Mouse (Mus musculus) CH12F3 (cell line): ENCODE data around the gene Ppp1r18.

Experiments used
- in situ Hi-C: fragments of 300-500 bp; cut with MboI; formaldehyde crosslinking; loops from 2 replicates; pipeline ENCODE4 v1.14.3; 2020; ENCODE audit warnings: low sequenced_read_pairs

The Ppp1r18 gene

GRCm38 (mm10) chr17:35865481-35866280 lies at the start of gene Ppp1r18:
Ppp1r18 (plus strand) TSS chr17:35865593.
- in situ Hi-C loops, result no loop called here

- in situ Hi-C loops, result no loop called here
These were observed 49.6 kb upstream of the Ppp1r18 start for GRCm38 (mm10) chr17:35815836-35816235.

- in situ Hi-C loops, result no loop called here
These were observed 48.7 kb upstream of the Ppp1r18 start for GRCm38 (mm10) chr17:35816686-35817085.

- in situ Hi-C loops, result no loop called here
These were observed 48.2 kb upstream of the Ppp1r18 start for GRCm38 (mm10) chr17:35817226-35817625.

- in situ Hi-C loops, result no loop called here
These were observed 45.3 kb upstream of the Ppp1r18 start for GRCm38 (mm10) chr17:35820111-35820510.

- in situ Hi-C loops, result no loop called here
These were observed 43.7 kb upstream of the Ppp1r18 start, which contains the start of gene Ier3 for GRCm38 (mm10) chr17:35821439-35822430. Ier3 (plus strand) TSS chr17:35821684.

- in situ Hi-C loops, result no loop called here
These were observed 42.8 kb upstream of the Ppp1r18 start for GRCm38 (mm10) chr17:35822564-35822963.

- in situ Hi-C loops, result no loop called here
These were observed 42.1 kb upstream of the Ppp1r18 start, which contains the start of gene Flot1 for GRCm38 (mm10) chr17:35822964-35823937. Flot1 (plus strand) TSS chr17:35823230.

GRCm38 (mm10) chr17:35824402-35824801 lies 41.0 kb upstream of the Ppp1r18 start:
- in situ Hi-C loops, result no loop called here

- in situ Hi-C loops, result no loop called here
These were observed 40.1 kb upstream of the Ppp1r18 start for GRCm38 (mm10) chr17:35825109-35825850.

GRCm38 (mm10) chr17:35829737-35830136 lies 35.7 kb upstream of the Ppp1r18 start:
- in situ Hi-C loops, result loop anchor here (5.0 kb wide), 1 partner anchor 43 kb away; no protein-coding TSS in a partner anchor

GRCm38 (mm10) chr17:35832400-35833238 lies 32.8 kb upstream of the Ppp1r18 start:
- in situ Hi-C loops, result loop anchor here (5.0 kb wide), 1 partner anchor 40 kb away; no protein-coding TSS in a partner anchor

- in situ Hi-C loops, result loop anchor here (5.0 kb wide), 1 partner anchor 39 kb away; no protein-coding TSS in a partner anchor
These were observed 32.1 kb upstream of the Ppp1r18 start for GRCm38 (mm10) chr17:35833239-35833751.

GRCm38 (mm10) chr17:35833894-35834293 lies 31.5 kb upstream of the Ppp1r18 start:
- in situ Hi-C loops, result loop anchor here (5.0 kb wide), 1 partner anchor 38 kb away; no protein-coding TSS in a partner anchor

GRCm38 (mm10) chr17:35834696-35835422 lies 30.5 kb upstream of the Ppp1r18 start:
- in situ Hi-C loops, result loop anchor here (5.0 kb wide), 1 partner anchor 37 kb away; no protein-coding TSS in a partner anchor

GRCm38 (mm10) chr17:35835424-35836140 lies 29.8 kb upstream of the Ppp1r18 start:
- in situ Hi-C loops, result no loop called here
